8 mouse cellular contexts compared by ENCODE assay signal in the genomic region with DNA sequence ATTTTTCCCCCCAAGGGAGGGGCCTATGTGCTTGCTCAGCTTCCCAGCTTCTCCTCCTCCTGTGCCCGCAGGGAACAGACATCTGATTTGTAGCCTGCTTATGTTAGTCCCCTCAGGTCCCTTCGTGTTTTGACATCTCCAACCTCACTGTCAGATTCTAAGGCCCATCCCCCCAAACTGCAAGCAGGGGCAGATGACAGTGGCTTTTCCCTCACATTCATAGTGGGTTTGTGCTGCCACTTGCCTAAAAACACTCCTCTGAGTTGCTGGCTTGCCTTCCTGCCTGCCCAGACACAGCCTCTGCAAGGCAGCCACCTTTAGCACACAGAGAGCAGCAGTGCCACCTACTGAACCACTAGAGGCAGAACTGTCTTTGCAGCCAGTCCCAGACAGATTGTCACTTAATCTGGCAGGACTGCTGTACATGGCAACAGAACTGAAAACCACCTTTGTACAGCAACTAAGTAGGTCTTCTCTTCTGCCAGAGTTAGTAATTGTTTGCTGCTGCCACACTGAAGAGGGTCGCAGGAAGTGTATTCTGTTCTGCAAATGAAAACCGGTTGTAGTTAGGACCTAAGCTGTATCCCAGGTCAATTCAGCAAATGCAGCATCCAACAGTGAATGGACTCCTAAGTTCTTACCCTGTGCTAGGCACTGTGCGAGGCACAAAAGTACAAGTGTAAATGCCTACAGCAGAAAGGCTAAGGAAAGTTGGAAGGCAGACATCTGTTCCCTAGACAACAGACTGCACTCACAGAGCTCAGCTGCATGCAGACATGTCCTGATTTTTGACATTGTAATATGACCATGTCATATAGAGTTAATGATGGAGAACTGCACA.
A peak's percentile ranks its signal among the peaks of the same experiment; 100 is the strongest.
DNase-seq lines count a peak whose midpoint lies in the region; ATAC-seq and TF ChIP-seq lines count a peak whose summit lies in the region.

No protein-coding gene starts in this region.

- 36% methylated on average over 5 of the region's 5 CpGs for WGBS in forebrain, embryonic 10.5 days
- WGBS in heart, embryonic 15.5 days = 24% methylated on average over 5 of the region's 5 CpGs
- 30% methylated on average over 5 of the region's 5 CpGs for WGBS in liver, embryonic 14.5 days (ENCODE audit: insufficient replicate concordance)
- WGBS in neural tube, embryonic 14.5 days = 37% methylated on average over 5 of the region's 5 CpGs

- no peak overlapping the region for H3K4me3 ChIP-seq in bone marrow macrophage, adult 2 months (ENCODE audit: insufficient read depth, low read length)
- H3K4me3 ChIP-seq in forebrain, embryonic 10.5 days = no peak overlapping the region
- no peak overlapping the region for H3K4me3 ChIP-seq in heart, embryonic 15.5 days
- no peak overlapping the region for H3K4me3 ChIP-seq in liver, embryonic 14.5 days (ENCODE audit: insufficient read depth in 1 of 2, low read depth in 2 of 2, low read length in 2 of 2)
- H3K4me3 ChIP-seq in neural tube, embryonic 14.5 days (ENCODE audit: low read depth, low read length) = no peak overlapping the region

- no peaks in the 10 kb centered on the region for H3K36me3 ChIP-seq in forebrain, embryonic 10.5 days (replicated peaks)
- H3K36me3 ChIP-seq in heart, embryonic 15.5 days = no peaks in the 10 kb centered on the region
- no peaks in the 10 kb centered on the region for H3K36me3 ChIP-seq in liver, embryonic 14.5 days (replicated peaks; ENCODE audit: control insufficient read depth, insufficient read depth, low read depth)
- no peaks in the 10 kb centered on the region for H3K36me3 ChIP-seq in neural tube, embryonic 14.5 days (ENCODE audit: control insufficient read depth, insufficient read depth, low read length)

- TF ChIP-seq EP300 in liver, embryonic 14.5 days (IDR thresholded peaks at IDR 0.05; ENCODE audit: low read depth) = no peak

- H3K27me3 ChIP-seq in forebrain, embryonic 10.5 days (ENCODE audit: poor library complexity, severe bottlenecking) = no peaks in the 10 kb centered on the region
- no peaks in the 10 kb centered on the region for H3K27me3 ChIP-seq in heart, embryonic 15.5 days
- H3K27me3 ChIP-seq in liver, embryonic 14.5 days (ENCODE audit: control insufficient read depth, insufficient read depth, low read length) = no peaks in the 10 kb centered on the region
- no peaks in the 10 kb centered on the region for H3K27me3 ChIP-seq in neural tube, embryonic 14.5 days (ENCODE audit: control insufficient read depth, insufficient read depth, low read length)

- ATAC-seq in heart, embryonic 15.5 days (replicated peaks; ENCODE audit: insufficient number of reproducible peaks, insufficient read depth, low FRiP score, low read depth) = peak; percentile 85
- peak; percentile 31; the same call in 1 of the 2 replicates for ATAC-seq in liver, embryonic 14.5 days (ENCODE audit: insufficient read depth)
- peak; percentile 100 for ATAC-seq in neural tube, embryonic 14.5 days (ENCODE audit: low read depth)

- peak; percentile 71 for TF ChIP-seq CTCF in bone marrow macrophage, adult 2 months (IDR thresholded peaks at IDR 0.05; ENCODE audit: low read depth, low read length)
- TF ChIP-seq CTCF in liver, embryonic 14.5 days (IDR thresholded peaks at IDR 0.05; ENCODE audit: low read depth) = peak; percentile 81

- H3K4me2 ChIP-seq in heart, embryonic 15.5 days = no peak overlapping the region
- H3K4me2 ChIP-seq in liver, embryonic 14.5 days (ENCODE audit: low read depth) = no peak overlapping the region
- H3K4me2 ChIP-seq in neural tube, embryonic 14.5 days (ENCODE audit: low read depth, low read length) = no peak overlapping the region

- TF ChIP-seq POLR2A in bone marrow macrophage, adult 2 months (IDR thresholded peaks at IDR 0.05; ENCODE audit: borderline replicate concordance, low read depth, low read length) = no peak

- H3K4me1 ChIP-seq in bone marrow macrophage, adult 2 months (ENCODE audit: control insufficient read depth, insufficient read depth, low read length) = 0 out of 2 replicates have a peak, but pooled peaks cover 3% of the 10 kb centered on the region
- peaks cover 8% of the 10 kb centered on the region; the same call in 1 of the 2 replicates for H3K4me1 ChIP-seq in forebrain, embryonic 10.5 days
- H3K4me1 ChIP-seq in heart, embryonic 15.5 days (replicated peaks) = no peaks in the 10 kb centered on the region
- H3K4me1 ChIP-seq in liver, embryonic 14.5 days (replicated peaks; ENCODE audit: control insufficient read depth in 2 of 2, insufficient read depth in 2 of 2, low read length in 1 of 2) = no peaks in the 10 kb centered on the region
- H3K4me1 ChIP-seq in neural tube, embryonic 14.5 days (ENCODE audit: control insufficient read depth, insufficient read depth, low read length) = no peaks in the 10 kb centered on the region

- H3K9ac ChIP-seq in heart, embryonic 15.5 days = no peak overlapping the region
- H3K9ac ChIP-seq in liver, embryonic 14.5 days (replicated peaks) = no peak overlapping the region
- no peak overlapping the region for H3K9ac ChIP-seq in neural tube, embryonic 14.5 days (replicated peaks; ENCODE audit: low read depth, low read length)

- H3K27ac ChIP-seq in bone marrow macrophage, adult 2 months (ENCODE audit: insufficient read depth, low read depth, low read length) = no peak overlapping the region
- no peak overlapping the region; the same call in 1 of the 2 replicates for H3K27ac ChIP-seq in forebrain, embryonic 10.5 days
- H3K27ac ChIP-seq in heart, embryonic 15.5 days = no peak overlapping the region
- H3K27ac ChIP-seq in liver, embryonic 14.5 days = no peak overlapping the region
- H3K27ac ChIP-seq in neural tube, embryonic 14.5 days (ENCODE audit: low read depth, low read length) = no peak overlapping the region

- DNase-seq in CD4-positive helper T cell, adult 2 months (ENCODE audit: low read depth, low spot score) = peak; percentile 66
- peak; percentile 44 for DNase-seq in forebrain, embryonic 10.5 days (ENCODE audit: extremely low spot score, low spot score)
- DNase-seq in kidney, postnatal 14 days = peak; percentile 79
- peak; percentile 7 to 12 (median 7) for DNase-seq in liver, embryonic 14.5 days (ENCODE audit: low read depth in 3 of 3, low spot score in 3 of 3)
- DNase-seq in testis, postnatal 10 days (ENCODE audit: low spot score) = peak; percentile 67

- no peaks in the 10 kb centered on the region for H3K9me3 ChIP-seq in forebrain, embryonic 10.5 days
- no peaks in the 10 kb centered on the region for H3K9me3 ChIP-seq in heart, embryonic 15.5 days (replicated peaks)
- H3K9me3 ChIP-seq in liver, embryonic 14.5 days (ENCODE audit: control insufficient read depth, low read length) = no peaks in the 10 kb centered on the region
- no peaks in the 10 kb centered on the region for H3K9me3 ChIP-seq in neural tube, embryonic 14.5 days (ENCODE audit: control insufficient read depth, low read length)

Comparison
In these comparisons a context has a peak if more than half of its experiments do, and no peak if none do; other contexts are left out.
1. DNase-seq: peak in every context shown above with its lines; median percentile 79 in kidney, postnatal 14 days; 67 in testis, postnatal 10 days; 66 in CD4-positive helper T cell, adult 2 months; 44 in forebrain, embryonic 10.5 days; 7 in liver, embryonic 14.5 days.
2. ATAC-seq: peak in every context shown above with its lines; median percentile 100 in neural tube, embryonic 14.5 days; 85 in heart, embryonic 15.5 days; 31 in liver, embryonic 14.5 days.